Mouse (Mus musculus): ENCODE results near the gene Zdhhc1. TPM values are rescaled to one million over a fixed set of nuclear protein-coding genes. Genes with fewer than 3 reads are reported as not detected.

Zdhhc1 gene
- total RNA-seq, 2 experiments from 2014 or later, result 8.7 to 10.1 TPM

Other genes with a start within 250 kb of the Zdhhc1 start
- 1 to 10 TPM; 2.6 TPM for gene B3gnt9, start 241.7 kb downstream of the Zdhhc1 start, total RNA-seq (2021)
- gene Tradd, start 232.3 kb downstream of the Zdhhc1 start, total RNA-seq (2021), result 1 to 10 TPM; 3.0 TPM
- gene Fbxl8, start 232.3 kb downstream of the Zdhhc1 start, total RNA-seq (2021), result 1 to 10 TPM in 1 of 2 experiments, under 1 TPM in 1; 0.90 to 1.0 TPM
- 1 to 10 TPM; 2.9 to 3.0 TPM for gene Hsf4, start 227.1 kb downstream of the Zdhhc1 start, total RNA-seq (2021)
- gene Nol3, start 220.8 kb downstream of the Zdhhc1 start, total RNA-seq (2021), result 10 to 100 TPM; 22.3 to 23.3 TPM
- gene 4931428F04Rik, start 207.0 kb downstream of the Zdhhc1 start, total RNA-seq (2021), result under 1 TPM; 0.64 to 0.84 TPM
- gene Exoc3l, start 200.8 kb downstream of the Zdhhc1 start, total RNA-seq (2021), result 1 to 10 TPM; 1.4 to 2.5 TPM
- gene E2f4, start 199.2 kb downstream of the Zdhhc1 start, total RNA-seq (2021), result 10 to 100 TPM; 21.8 to 24.5 TPM
- gene Elmo3, start 191.3 kb downstream of the Zdhhc1 start, total RNA-seq (2021), result under 1 TPM; 0.49 to 0.99 TPM
- gene Lrrc29, start 170.6 kb downstream of the Zdhhc1 start, total RNA-seq (2021), result 1 to 10 TPM in 1 of 2 experiments, under 1 TPM in 1; 0.87 to 1.4 TPM
- 10 to 100 TPM; 20.5 to 23.1 TPM for gene Tmem208, start 170.5 kb downstream of the Zdhhc1 start, total RNA-seq (2021)
- gene Fhod1, start 148.9 kb downstream of the Zdhhc1 start, total RNA-seq (2021), result 10 to 100 TPM; 17.4 to 24.6 TPM
- gene Slc9a5, start 148.1 kb downstream of the Zdhhc1 start, total RNA-seq (2021), result under 1 TPM; 0.56 to 0.72 TPM
- under 1 TPM in 1 of 2 experiments, not detected in 1; 0.11 TPM for gene Plekhg4, start 123.6 kb downstream of the Zdhhc1 start, total RNA-seq (2021)
- not detected for gene Kctd19, start 83.4 kb downstream of the Zdhhc1 start, total RNA-seq (2021)
- gene Lrrc36, start 83.3 kb downstream of the Zdhhc1 start, total RNA-seq (2021), result under 1 TPM; 0.41 to 0.67 TPM
- gene Tppp3, start 25.4 kb downstream of the Zdhhc1 start, total RNA-seq (2021), result 10 to 100 TPM; 86.7 to 99.2 TPM
- under 1 TPM; 0.51 to 0.61 TPM for gene Hsd11b2, start 21.9 kb upstream of the Zdhhc1 start, total RNA-seq (2021)
- gene Atp6v0d1, start 69.1 kb upstream of the Zdhhc1 start, total RNA-seq (2021), result 10 to 100 TPM; 41.7 to 45.1 TPM
- gene Ripor1, start 108.4 kb upstream of the Zdhhc1 start, total RNA-seq (2021), result 10 to 100 TPM; 15.5 to 19.6 TPM
- gene Ctcf, start 139.7 kb upstream of the Zdhhc1 start, total RNA-seq (2021), result 10 to 100 TPM; 29.2 to 29.6 TPM
- gene Agrp, start 140.5 kb upstream of the Zdhhc1 start, total RNA-seq (2021), result 1 to 10 TPM in 1 of 2 experiments, not detected in 1; 1.7 TPM
- gene Carmil2, start 189.4 kb upstream of the Zdhhc1 start, total RNA-seq (2021), result under 1 TPM in 1 of 2 experiments, not detected in 1; 0.11 TPM
- gene Acd, start 204.2 kb upstream of the Zdhhc1 start, total RNA-seq (2021), result 1 to 10 TPM; 6.5 to 6.8 TPM
- 1 to 10 TPM; 5.4 to 5.7 TPM for gene Pard6a, start 204.2 kb upstream of the Zdhhc1 start, total RNA-seq (2021)
- gene 4933405L10Rik, start 210.8 kb upstream of the Zdhhc1 start, total RNA-seq (2021), result not detected
- 1 to 10 TPM in 1 of 2 experiments, under 1 TPM in 1; 0.82 to 1.0 TPM for gene Enkd1, start 211.3 kb upstream of the Zdhhc1 start, total RNA-seq (2021)